Mouse (Mus musculus) G1E (cell line): ENCODE measurements around the gene Gm30191. TPM values are rescaled to one million over a fixed set of nuclear protein-coding genes. Genes with fewer than 3 reads are reported as not detected.
"Not testable (repeated sequence)": the region's sequence is repeated elsewhere in the genome, so short reads cannot be mapped to it uniquely, and the experiment has no call there.

ENCODE experiments used
- ATAC-seq: 2 replicates; pipeline ENCODE4 v1.8.0; 2016; ENCODE audit warnings: mild to moderate bottlenecking; ENCODE audit not compliant: insufficient number of reproducible peaks, poor library complexity, low FRiP score, severe bottlenecking; ENCODE audit errors: extremely low read depth
- DNase-seq: peaks from one replicate; pipeline ENCODE4 v3.0.0; 2012; ENCODE audit warnings: low spot score
- H3K27me3 ChIP-seq: 2 replicates; pipeline ENCODE4 v1.6.1; 2012; ENCODE audit warnings: mild to moderate bottlenecking, low read length, inconsistent platforms; ENCODE audit not compliant: insufficient read depth
- H3K36me3 ChIP-seq: replicated peaks from 2 replicates; pipeline ENCODE3; 2012; ENCODE audit warnings: mild to moderate bottlenecking, inconsistent platforms
- H3K4me1 ChIP-seq: 2 replicates; pipeline ENCODE4 v1.6.1; 2012; ENCODE audit warnings: low read depth, low read length, inconsistent platforms, mixed read lengths; ENCODE audit not compliant: insufficient read depth
- H3K4me3 ChIP-seq: 2 replicates; pipeline ENCODE4 v1.5.1; 2012; ENCODE audit warnings: low read depth, mild to moderate bottlenecking, inconsistent platforms, low read length, moderate library complexity, mixed read lengths
- H3K9me3 ChIP-seq: replicated peaks from 2 replicates; pipeline ENCODE4 v1.6.1; 2012; ENCODE audit warnings: inconsistent platforms
- CTCF ChIP-seq: IDR thresholded peaks from 2 replicates; pipeline ENCODE4 v1.5.1; 2012; ENCODE audit warnings: low read depth, low read length, inconsistent platforms, mixed read lengths
- GATA1 ChIP-seq: IDR thresholded peaks from 2 replicates; pipeline ENCODE4 v1.6.1; 2012; ENCODE audit warnings: borderline replicate concordance, low read length, inconsistent platforms, mixed read lengths
- GATA2 ChIP-seq: IDR thresholded peaks from 2 replicates; pipeline ENCODE4 v1.6.1; 2012; ENCODE audit warnings: low read depth, low read length, inconsistent platforms, borderline replicate concordance
- POLR2AphosphoS5 ChIP-seq: IDR thresholded peaks from 2 replicates; pipeline ENCODE4 v1.6.1; 2012; ENCODE audit warnings: low read depth, low read length, inconsistent platforms; ENCODE audit not compliant: insufficient replicate concordance
- TAL1 ChIP-seq: conservative IDR thresholded peaks from 2 replicates; pipeline ENCODE4 v1.6.1; 2012; ENCODE audit warnings: low read depth, low read length, inconsistent platforms, mixed read lengths
- polyA plus RNA-seq: library from polyadenylated mRNA; stranded (reverse); fragments of >175 nt; gene quantifications from 2 replicates; pipeline ENCODE4 v1.2.3, GENCODE M21; 2012
- total RNA-seq, 2 experiments: library from RNA; stranded (forward) in 1 of 2; stranded (reverse) in 1 of 2; fragments of 200-1000 nt in 1 of 2; fragments of >200 nt in 1 of 2; fragmentation: Nextera tagmentation in 1 of 2; gene quantifications; 2 replicates each; pipeline ENCODE4 v1.2.3; 2014 to 2017

Gm30191 gene
- total and polyA plus RNA-seq, 3 experiments, result not detected

DNA sequence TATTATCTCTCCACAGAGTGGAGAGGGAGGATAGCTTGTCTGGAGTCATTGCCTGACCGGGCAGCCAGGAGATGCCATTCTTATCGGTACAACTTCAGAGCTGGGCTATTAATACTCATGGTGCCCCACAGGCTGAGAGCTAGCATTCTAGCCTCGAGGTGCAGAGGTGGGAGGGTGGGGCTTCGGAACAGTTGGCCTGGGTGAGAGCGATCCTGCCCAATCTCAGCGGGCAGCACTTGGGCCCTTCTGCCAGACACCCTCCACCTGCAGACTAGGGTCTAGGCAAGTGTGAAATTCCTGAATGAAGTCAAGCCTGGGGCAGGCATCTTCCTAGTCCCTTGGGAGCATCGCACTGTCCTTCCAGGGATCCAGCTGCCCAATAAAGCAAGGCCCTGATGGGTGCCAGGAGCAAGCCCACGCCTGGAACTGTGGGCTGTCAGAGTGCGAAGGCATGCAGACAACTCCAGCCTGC lies 47.0 kb downstream of the Gm30191 start:
- DNase-seq, result no peak
- Histone ChIP-seq H3K27me3 (peaks cover 18% of the 10 kb centered on the region), H3K4me1 (peaks cover 16% of the 10 kb centered on the region), H3K36me3 (peaks cover 5% of the 10 kb centered on the region), H3K9me3 (peaks cover 3% of the 10 kb centered on the region; the same call in 1 of the 2 replicates), H3K4me3 (no peak overlapping the region)
- TF ChIP-seq GATA2, result no peak
- ATAC-seq, result no peak

DNA sequence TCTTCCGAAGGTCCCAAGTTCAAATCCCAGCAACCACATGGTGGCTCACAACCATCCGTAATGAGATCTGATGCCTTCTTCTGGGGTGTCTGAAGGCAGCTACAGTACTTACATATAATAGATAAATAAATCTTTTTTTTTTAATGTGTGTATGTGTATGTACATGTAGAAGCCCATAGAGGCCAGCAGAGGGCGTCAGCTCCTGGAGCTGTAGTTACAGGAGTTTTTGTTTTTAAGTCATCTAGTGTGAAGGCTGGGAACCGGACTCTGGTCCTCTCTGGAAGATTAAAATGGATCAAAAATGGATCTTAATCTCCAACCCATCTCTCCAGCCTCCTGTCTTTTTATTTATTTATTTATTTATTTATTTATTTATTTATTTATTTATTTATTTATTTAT lies 49.4 kb downstream of the Gm30191 start:
- H3K4me3 ChIP-seq, H3K36me3 ChIP-seq, ATAC-seq, H3K9me3 ChIP-seq, DNase-seq: not testable (repeated sequence)
- Histone ChIP-seq H3K4me1 (peaks cover 27% of the 10 kb centered on the region), H3K27me3 (peaks cover 18% of the 10 kb centered on the region)

DNA sequence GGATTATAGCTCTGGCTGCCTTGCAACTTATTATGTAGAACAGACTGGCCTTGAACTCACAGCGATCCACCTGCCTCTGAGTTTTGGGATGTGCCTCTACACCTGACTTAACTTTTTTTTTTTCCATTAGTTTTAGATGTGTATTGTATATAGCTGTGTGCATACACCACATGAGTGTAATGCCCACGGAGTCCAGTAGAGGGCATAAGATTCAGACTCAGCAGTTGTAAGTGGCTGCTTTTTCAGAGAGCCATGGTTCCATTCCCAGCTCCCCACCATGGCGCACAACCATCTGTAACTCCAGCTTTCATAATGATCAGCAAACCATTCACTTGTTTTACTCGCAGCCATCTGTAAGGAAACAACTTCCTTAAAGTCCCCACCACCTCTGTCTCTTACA lies 49.8 kb downstream of the Gm30191 start:
- no peaks in the 10 kb centered on the region for H3K36me3 ChIP-seq
- peaks cover 3% of the 10 kb centered on the region; the same call in 1 of the 2 replicates for H3K9me3 ChIP-seq
- H3K4me1 ChIP-seq, result peaks cover 27% of the 10 kb centered on the region
- H3K27me3 ChIP-seq, result peaks cover 19% of the 10 kb centered on the region
- DNase-seq (no peak), ATAC-seq (no peak)
- no peak overlapping the region for H3K4me3 ChIP-seq
- TF ChIP-seq CTCF (no peak), GATA1 (no peak), POLR2AphosphoS5 (no peak), GATA2 (no peak), TAL1 (no peak)

DNA sequence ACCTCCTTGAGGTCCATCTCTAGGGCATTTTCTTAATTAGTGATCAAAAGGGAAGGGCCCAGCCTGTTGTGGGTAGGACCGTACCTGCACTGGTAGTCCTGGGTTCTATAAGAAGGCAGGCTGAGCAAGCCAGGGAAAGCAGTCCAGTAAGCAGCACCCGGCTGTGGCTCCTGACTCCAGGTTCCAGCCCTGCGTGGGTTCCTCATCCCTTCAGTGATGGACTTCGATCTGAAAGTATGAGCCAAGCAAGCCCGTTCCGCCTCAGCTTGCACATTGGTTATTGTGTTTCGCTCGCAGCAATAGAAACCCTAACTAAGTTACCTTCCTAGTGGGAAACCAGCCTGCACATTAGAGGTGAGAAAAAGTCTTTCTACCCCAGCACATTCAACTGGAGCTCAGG lies 50.6 kb downstream of the Gm30191 start:
- TF ChIP-seq GATA1, result no peak
- peaks cover 3% of the 10 kb centered on the region; the same call in 1 of the 2 replicates for H3K9me3 ChIP-seq
- ATAC-seq, result no peak

DNA sequence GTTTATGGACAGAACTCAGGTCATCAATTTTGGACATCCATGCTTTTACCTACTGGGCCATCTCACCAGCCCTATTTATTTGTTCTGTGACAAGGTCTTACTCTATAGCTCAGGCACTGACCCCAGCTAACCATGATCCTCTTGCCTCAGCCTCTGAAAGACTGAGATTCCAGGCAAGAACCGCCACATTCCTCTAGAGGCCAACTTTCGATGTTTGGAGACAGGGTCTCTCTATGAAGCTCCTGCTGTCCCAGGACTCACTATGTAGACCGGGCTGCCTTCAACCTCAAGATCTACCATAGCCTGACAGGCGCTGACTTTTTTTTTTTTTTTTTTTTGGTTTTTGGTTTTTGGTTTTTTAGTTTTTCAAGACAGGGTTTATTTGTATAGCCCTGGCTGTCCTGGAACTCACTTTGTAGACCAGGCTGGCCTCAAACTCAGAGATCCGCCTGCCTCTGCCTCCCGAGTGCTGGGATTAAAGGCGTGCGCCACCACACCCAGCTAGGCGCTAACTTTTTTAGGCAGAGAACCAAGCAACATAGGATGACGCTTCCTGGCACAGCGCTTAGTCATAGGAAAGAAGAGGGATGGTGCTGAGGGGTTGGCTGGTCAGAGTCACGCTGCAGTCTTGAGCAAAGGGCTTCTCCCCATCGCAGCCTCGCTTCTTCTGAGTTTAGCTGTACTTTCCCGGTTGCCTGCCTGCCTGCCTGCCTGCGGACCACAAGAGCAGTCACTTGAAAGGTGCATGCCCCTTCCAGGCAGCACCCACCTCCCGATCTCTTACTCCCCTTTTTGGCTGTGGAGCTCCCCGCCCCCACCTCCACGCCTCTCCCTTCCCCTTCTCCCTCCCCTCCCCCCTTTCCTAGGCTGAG lies 52.1 kb downstream of the Gm30191 start:
- no peak overlapping the region for H3K4me3 ChIP-seq
- H3K9me3 ChIP-seq, result peaks cover 3% of the 10 kb centered on the region; the same call in 1 of the 2 replicates
- H3K36me3 ChIP-seq, result no peaks in the 10 kb centered on the region
- peaks cover 8% of the 10 kb centered on the region; the same call in 1 of the 2 replicates for H3K27me3 ChIP-seq
- peaks cover 19% of the 10 kb centered on the region for H3K4me1 ChIP-seq
- TF ChIP-seq TAL1 (no peak), CTCF (no peak), GATA2 (no peak), GATA1 (no peak), POLR2AphosphoS5 (no peak)
- no peak for ATAC-seq
- no peak for DNase-seq

More for the DNA sequence above, 50.6 kb downstream of the Gm30191 start:
- Histone ChIP-seq H3K4me1 (peaks cover 22% of the 10 kb centered on the region), H3K27me3 (peaks cover 20% of the 10 kb centered on the region), H3K36me3 (no peaks in the 10 kb centered on the region), H3K4me3 (no peak overlapping the region)
- DNase-seq, result no peak

DNA sequence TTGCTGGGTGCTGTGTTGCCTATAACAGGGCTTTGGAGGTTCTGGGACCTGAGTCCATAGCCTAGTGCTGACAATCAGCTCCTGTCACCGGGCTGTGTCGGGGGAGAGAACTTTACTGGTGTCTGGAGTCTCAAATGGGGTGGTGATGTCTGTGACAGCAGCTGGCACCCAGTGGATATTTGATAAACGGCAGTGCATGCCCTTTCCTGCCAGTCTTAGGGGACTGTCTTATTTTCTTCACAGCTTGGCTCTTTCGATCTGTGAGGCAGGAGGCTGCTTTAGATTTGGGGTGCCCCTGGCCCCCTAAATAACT lies 52.7 kb downstream of the Gm30191 start:
- H3K36me3 ChIP-seq, result no peaks in the 10 kb centered on the region
- TF ChIP-seq POLR2AphosphoS5 (no peak), TAL1 (no peak), CTCF (no peak), GATA1 (no peak), GATA2 (no peak)
- peaks cover 5% of the 10 kb centered on the region; the same call in 1 of the 2 replicates for H3K27me3 ChIP-seq
- no peak for ATAC-seq
- peaks cover 19% of the 10 kb centered on the region for H3K4me1 ChIP-seq
- no peak for DNase-seq
- peaks cover 3% of the 10 kb centered on the region; the same call in 1 of the 2 replicates for H3K9me3 ChIP-seq
- H3K4me3 ChIP-seq, result no peak overlapping the region

Other genes with a start within 250 kb of the Gm30191 start
Only the 20 nearest of the 21 such genes appear.
- gene Dhdds, start 246.0 kb upstream of the Gm30191 start, total RNA-seq (2014; fragmentation: Nextera tagmentation), result 21.1 and 21.7 TPM in 2 replicates
- 12.5 and 13.4 TPM in 2 replicates for gene Dhdds, start 246.0 kb upstream of the Gm30191 start, total RNA-seq (2017)
- gene Dhdds, start 246.0 kb upstream of the Gm30191 start, polyA plus RNA-seq, result 14.5 and 14.9 TPM in 2 replicates
- gene Lin28a, start 228.1 kb upstream of the Gm30191 start, total RNA-seq (2014; fragmentation: Nextera tagmentation), result not detected in 2 replicates
- gene Lin28a, start 228.1 kb upstream of the Gm30191 start, total RNA-seq (2017), result 0.06 and 0.11 TPM in 2 replicates
- gene Lin28a, start 228.1 kb upstream of the Gm30191 start, polyA plus RNA-seq, result not detected in 2 replicates
- not detected in 2 replicates for gene Zfp683, start 193.1 kb upstream of the Gm30191 start, total RNA-seq (2014; fragmentation: Nextera tagmentation)
- gene Zfp683, start 193.1 kb upstream of the Gm30191 start, total RNA-seq (2017), result not detected in 2 replicates
- gene Zfp683, start 193.1 kb upstream of the Gm30191 start, polyA plus RNA-seq, result not detected in 2 replicates
- 0.29 TPM in 1 of 2 replicates, not detected in the other for gene Crybg2, start 186.1 kb upstream of the Gm30191 start, total RNA-seq (2014; fragmentation: Nextera tagmentation)
- 0.12 and 0.60 TPM in 2 replicates for gene Crybg2, start 186.1 kb upstream of the Gm30191 start, total RNA-seq (2017)
- 0.46 and 0.83 TPM in 2 replicates for gene Crybg2, start 186.1 kb upstream of the Gm30191 start, polyA plus RNA-seq
- gene Cd52, start 151.9 kb upstream of the Gm30191 start, total RNA-seq (2014; fragmentation: Nextera tagmentation), result 1.7 and 2.0 TPM in 2 replicates
- 17.5 and 21.1 TPM in 2 replicates for gene Cd52, start 151.9 kb upstream of the Gm30191 start, total RNA-seq (2017)
- 1.0 and 1.3 TPM in 2 replicates for gene Cd52, start 151.9 kb upstream of the Gm30191 start, polyA plus RNA-seq
- gene Ubxn11, start 144.4 kb upstream of the Gm30191 start, total RNA-seq (2014; fragmentation: Nextera tagmentation), result 6.0 and 13.8 TPM in 2 replicates
- gene Ubxn11, start 144.4 kb upstream of the Gm30191 start, total RNA-seq (2017), result 3.4 and 3.9 TPM in 2 replicates
- 11.3 and 13.2 TPM in 2 replicates for gene Ubxn11, start 144.4 kb upstream of the Gm30191 start, polyA plus RNA-seq
- 76.6 and 110 TPM in 2 replicates for gene Sh3bgrl3, start 118.1 kb upstream of the Gm30191 start, total RNA-seq (2014; fragmentation: Nextera tagmentation)
- 98.4 and 105 TPM in 2 replicates for gene Sh3bgrl3, start 118.1 kb upstream of the Gm30191 start, total RNA-seq (2017)
- 111 and 202 TPM in 2 replicates for gene Sh3bgrl3, start 118.1 kb upstream of the Gm30191 start, polyA plus RNA-seq
- 31.4 and 41.7 TPM in 2 replicates for gene Cep85, start 59.8 kb upstream of the Gm30191 start, total RNA-seq (2014; fragmentation: Nextera tagmentation)
- 47.4 and 64.4 TPM in 2 replicates for gene Cep85, start 59.8 kb upstream of the Gm30191 start, total RNA-seq (2017)
- 54.9 and 81.9 TPM in 2 replicates for gene Cep85, start 59.8 kb upstream of the Gm30191 start, polyA plus RNA-seq
- not detected in 2 replicates for gene Gm7534, start 43.9 kb upstream of the Gm30191 start, total RNA-seq (2014; fragmentation: Nextera tagmentation)
- 0.05 TPM in 1 of 2 replicates, not detected in the other for gene Gm7534, start 43.9 kb upstream of the Gm30191 start, total RNA-seq (2017)
- gene Gm7534, start 43.9 kb upstream of the Gm30191 start, polyA plus RNA-seq, result not detected in 2 replicates
- gene Catsper4, start 19.6 kb upstream of the Gm30191 start, total RNA-seq (2014; fragmentation: Nextera tagmentation), result not detected in 2 replicates
- gene Catsper4, start 19.6 kb upstream of the Gm30191 start, total RNA-seq (2017), result not detected in 2 replicates
- gene Catsper4, start 19.6 kb upstream of the Gm30191 start, polyA plus RNA-seq, result not detected in 2 replicates
- not detected in 2 replicates for gene Cnksr1, start 8.5 kb upstream of the Gm30191 start, total RNA-seq (2014; fragmentation: Nextera tagmentation)
- gene Cnksr1, start 8.5 kb upstream of the Gm30191 start, total RNA-seq (2017), result 0.44 TPM in 1 of 2 replicates, not detected in the other
- gene Cnksr1, start 8.5 kb upstream of the Gm30191 start, polyA plus RNA-seq, result 0.03 TPM in 1 of 2 replicates, not detected in the other
- not detected in 2 replicates for gene E130218I03Rik, start 3.3 kb upstream of the Gm30191 start, total RNA-seq (2014; fragmentation: Nextera tagmentation)
- 0.16 and 0.23 TPM in 2 replicates for gene E130218I03Rik, start 3.3 kb upstream of the Gm30191 start, total RNA-seq (2017)
- gene E130218I03Rik, start 3.3 kb upstream of the Gm30191 start, polyA plus RNA-seq, result 0.11 and 0.19 TPM in 2 replicates
- 9.0 and 10.2 TPM in 2 replicates for gene Zfp593, start 1.3 kb upstream of the Gm30191 start, total RNA-seq (2014; fragmentation: Nextera tagmentation)
- 9.8 and 10.7 TPM in 2 replicates for gene Zfp593, start 1.3 kb upstream of the Gm30191 start, total RNA-seq (2017)
- 41.8 and 52.9 TPM in 2 replicates for gene Zfp593, start 1.3 kb upstream of the Gm30191 start, polyA plus RNA-seq
- not detected in 2 replicates for gene Grrp1, start 7.2 kb downstream of the Gm30191 start, total RNA-seq (2014; fragmentation: Nextera tagmentation)
- gene Grrp1, start 7.2 kb downstream of the Gm30191 start, total RNA-seq (2017), result not detected in 2 replicates
- not detected in 2 replicates for gene Grrp1, start 7.2 kb downstream of the Gm30191 start, polyA plus RNA-seq
- 40.5 and 42.9 TPM in 2 replicates for gene Pdik1l, start 41.0 kb downstream of the Gm30191 start, total RNA-seq (2014; fragmentation: Nextera tagmentation)
- 43.3 and 53.2 TPM in 2 replicates for gene Pdik1l, start 41.0 kb downstream of the Gm30191 start, total RNA-seq (2017)
- gene Pdik1l, start 41.0 kb downstream of the Gm30191 start, polyA plus RNA-seq, result 3.2 and 4.0 TPM in 2 replicates
- gene Trim63, start 68.2 kb downstream of the Gm30191 start, total RNA-seq (2014; fragmentation: Nextera tagmentation), result not detected in 2 replicates
- gene Trim63, start 68.2 kb downstream of the Gm30191 start, total RNA-seq (2017), result not detected in 2 replicates
- gene Trim63, start 68.2 kb downstream of the Gm30191 start, polyA plus RNA-seq, result not detected in 2 replicates
- 3.8 and 4.6 TPM in 2 replicates for gene Slc30a2, start 96.2 kb downstream of the Gm30191 start, total RNA-seq (2014; fragmentation: Nextera tagmentation)
- 5.6 and 6.1 TPM in 2 replicates for gene Slc30a2, start 96.2 kb downstream of the Gm30191 start, total RNA-seq (2017)
- gene Slc30a2, start 96.2 kb downstream of the Gm30191 start, polyA plus RNA-seq, result 4.7 and 8.2 TPM in 2 replicates
- not detected in 2 replicates for gene Extl1, start 136.9 kb downstream of the Gm30191 start, total RNA-seq (2014; fragmentation: Nextera tagmentation)
- gene Extl1, start 136.9 kb downstream of the Gm30191 start, total RNA-seq (2017), result 0.05 TPM in 1 of 2 replicates, not detected in the other
- not detected in 2 replicates for gene Extl1, start 136.9 kb downstream of the Gm30191 start, polyA plus RNA-seq
- gene Pafah2, start 149.4 kb downstream of the Gm30191 start, total RNA-seq (2014; fragmentation: Nextera tagmentation), result 15.1 and 16.3 TPM in 2 replicates
- gene Pafah2, start 149.4 kb downstream of the Gm30191 start, total RNA-seq (2017), result 45.9 and 48.0 TPM in 2 replicates
- 10.2 and 14.9 TPM in 2 replicates for gene Pafah2, start 149.4 kb downstream of the Gm30191 start, polyA plus RNA-seq
- 171 and 196 TPM in 2 replicates for gene Stmn1, start 221.4 kb downstream of the Gm30191 start, total RNA-seq (2014; fragmentation: Nextera tagmentation)
- 804 and 935 TPM in 2 replicates for gene Stmn1, start 221.4 kb downstream of the Gm30191 start, total RNA-seq (2017)
- 93.2 and 179 TPM in 2 replicates for gene Stmn1, start 221.4 kb downstream of the Gm30191 start, polyA plus RNA-seq